Mouse (Mus musculus): ENCODE results near the gene Myh14. TPM values are rescaled to one million over a fixed set of nuclear protein-coding genes. Genes with fewer than 3 reads are reported as not detected.

Gene Myh14
- polyA plus RNA-seq, 1 experiment = 0.01 TPM

DNA sequence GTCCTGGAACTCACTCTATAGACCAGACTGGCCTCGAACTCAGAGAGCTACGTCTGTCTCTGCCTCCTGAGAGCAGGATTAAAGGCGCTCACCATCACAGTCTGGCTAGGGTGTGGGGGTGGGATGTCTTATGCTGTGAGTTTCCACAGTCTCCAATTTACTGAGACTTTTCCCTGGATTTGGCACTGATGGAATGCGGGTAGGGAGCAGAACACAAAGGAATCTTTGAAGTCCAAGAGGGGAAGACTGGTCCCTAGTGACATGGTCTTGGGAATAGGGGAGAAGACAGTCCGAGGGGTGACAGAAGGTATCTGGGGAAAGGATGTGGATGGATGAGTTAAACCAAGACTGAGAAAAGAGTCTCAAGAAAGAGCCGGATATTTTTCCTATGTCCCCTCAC, 83.0 kb downstream of the Myh14 start:
- Histone ChIP-seq H3K4me3 (ENCODE audit: insufficient read depth, poor library complexity, severe bottlenecking) (no peak overlapping the region), H3K79me3 (ENCODE audit: low read depth) (no peaks in the 10 kb centered on the region), H3ac (ENCODE audit: control insufficient read depth, insufficient read length, low read depth) (no peak overlapping the region), H3K36me3 (ENCODE audit: control insufficient read depth, insufficient read depth) (no peaks in the 10 kb centered on the region), H3K79me2 (ENCODE audit: control insufficient read depth, insufficient read depth) (no peaks in the 10 kb centered on the region), H3K27me3 (ENCODE audit: control insufficient read depth, insufficient read depth, insufficient read length) (peaks cover 50% of the 10 kb centered on the region)
- TF ChIP-seq USF1 (IDR thresholded peaks at IDR 0.05; ENCODE audit: low read depth) (no peak), CEBPB (IDR thresholded peaks at IDR 0.05; ENCODE audit: low read depth) (no peak), MYOD1 (IDR thresholded peaks at IDR 0.05; ENCODE audit: control insufficient read depth, insufficient read length, low read depth) (no peak), MYOG (IDR thresholded peaks at IDR 0.05; ENCODE audit: control insufficient read depth, extremely low read depth, insufficient read length) (no peak), MAX (IDR thresholded peaks at IDR 0.05) (no peak), CTCF (IDR thresholded peaks at IDR 0.05; ENCODE audit: control insufficient read depth, insufficient read depth, insufficient read length) (no peak), FOSL1 (IDR thresholded peaks at IDR 0.05; ENCODE audit: insufficient read depth, low read length, poor library complexity, severe bottlenecking) (no peak)

DNA sequence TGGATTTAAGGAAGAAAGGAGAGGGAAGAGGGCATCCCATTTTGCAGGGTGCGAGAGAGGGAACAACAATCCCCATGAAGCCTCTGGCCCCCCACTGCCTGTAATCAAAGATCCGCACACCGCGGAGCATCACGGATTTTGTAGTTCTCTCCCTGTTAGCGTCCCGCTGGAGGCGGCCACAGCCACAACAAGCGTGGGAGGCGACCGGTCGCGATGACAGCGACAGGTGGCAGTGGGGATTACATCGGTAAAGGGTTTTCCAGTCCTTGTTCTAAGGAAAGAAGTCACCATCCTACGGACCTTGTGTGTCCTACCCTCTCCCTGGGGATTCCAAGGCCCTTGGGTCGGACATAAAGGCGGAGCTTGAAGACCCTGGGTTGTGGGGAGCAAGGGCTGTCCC, 83.7 kb downstream of the Myh14 start:
- H3K36me3 ChIP-seq (ENCODE audit: control insufficient read depth, insufficient read depth) = no peaks in the 10 kb centered on the region
- H3K79me3 ChIP-seq (ENCODE audit: low read depth) = no peaks in the 10 kb centered on the region
- TF ChIP-seq CEBPB (IDR thresholded peaks at IDR 0.05; ENCODE audit: low read depth) = no peak
- no peak for TF ChIP-seq FOSL1 (IDR thresholded peaks at IDR 0.05; ENCODE audit: insufficient read depth, low read length, poor library complexity, severe bottlenecking)
- TF ChIP-seq MYOG (IDR thresholded peaks at IDR 0.05; ENCODE audit: control insufficient read depth, extremely low read depth, insufficient read length) = no peak
- no peak for TF ChIP-seq MAX (IDR thresholded peaks at IDR 0.05)
- no peak for TF ChIP-seq CTCF (IDR thresholded peaks at IDR 0.05; ENCODE audit: control insufficient read depth, insufficient read depth, insufficient read length)
- H3ac ChIP-seq (ENCODE audit: control insufficient read depth, insufficient read length, low read depth) = no peak overlapping the region
- H3K79me2 ChIP-seq (ENCODE audit: control insufficient read depth, insufficient read depth) = no peaks in the 10 kb centered on the region
- H3K4me3 ChIP-seq (ENCODE audit: insufficient read depth, poor library complexity, severe bottlenecking) = no peak overlapping the region
- peaks cover 54% of the 10 kb centered on the region for H3K27me3 ChIP-seq (ENCODE audit: control insufficient read depth, insufficient read depth, insufficient read length)

DNA sequence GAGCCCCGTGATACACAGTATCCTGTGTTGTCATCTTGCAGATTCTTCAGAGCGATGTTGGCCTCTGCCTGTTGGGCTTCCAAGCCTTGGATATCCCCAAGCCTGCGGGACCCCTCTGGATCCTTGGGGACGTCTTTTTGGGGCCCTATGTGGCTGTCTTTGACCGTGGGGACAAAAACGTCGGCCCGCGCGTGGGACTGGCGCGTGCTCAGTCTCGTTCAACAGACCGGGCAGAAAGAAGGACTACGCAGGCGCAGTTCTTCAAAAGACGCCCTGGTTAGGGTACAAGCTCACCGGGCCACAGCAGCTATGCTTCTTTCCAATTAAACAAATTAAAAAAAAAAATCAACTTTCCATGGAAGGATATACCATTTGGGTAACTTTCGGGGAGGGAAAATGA, 84.1 kb downstream of the Myh14 start:
- Histone ChIP-seq H3K79me3 (ENCODE audit: low read depth) (no peaks in the 10 kb centered on the region), H3K4me3 (ENCODE audit: insufficient read depth, poor library complexity, severe bottlenecking) (no peak overlapping the region), H3ac (ENCODE audit: control insufficient read depth, insufficient read length, low read depth) (no peak overlapping the region), H3K27me3 (ENCODE audit: control insufficient read depth, insufficient read depth, insufficient read length) (peaks cover 55% of the 10 kb centered on the region), H3K36me3 (ENCODE audit: control insufficient read depth, insufficient read depth) (no peaks in the 10 kb centered on the region), H3K79me2 (ENCODE audit: control insufficient read depth, insufficient read depth) (no peaks in the 10 kb centered on the region)
- TF ChIP-seq FOSL1 (IDR thresholded peaks at IDR 0.05; ENCODE audit: insufficient read depth, low read length, poor library complexity, severe bottlenecking) (no peak), USF1 (IDR thresholded peaks at IDR 0.05; ENCODE audit: low read depth) (no peak), MAX (IDR thresholded peaks at IDR 0.05) (no peak), CTCF (IDR thresholded peaks at IDR 0.05; ENCODE audit: control insufficient read depth, insufficient read depth, insufficient read length) (no peak), CEBPB (IDR thresholded peaks at IDR 0.05; ENCODE audit: low read depth) (no peak), MYOG (IDR thresholded peaks at IDR 0.05; ENCODE audit: control insufficient read depth, extremely low read depth, insufficient read length) (no peak), MYOD1 (IDR thresholded peaks at IDR 0.05; ENCODE audit: control insufficient read depth, insufficient read length, low read depth) (no peak)

DNA sequence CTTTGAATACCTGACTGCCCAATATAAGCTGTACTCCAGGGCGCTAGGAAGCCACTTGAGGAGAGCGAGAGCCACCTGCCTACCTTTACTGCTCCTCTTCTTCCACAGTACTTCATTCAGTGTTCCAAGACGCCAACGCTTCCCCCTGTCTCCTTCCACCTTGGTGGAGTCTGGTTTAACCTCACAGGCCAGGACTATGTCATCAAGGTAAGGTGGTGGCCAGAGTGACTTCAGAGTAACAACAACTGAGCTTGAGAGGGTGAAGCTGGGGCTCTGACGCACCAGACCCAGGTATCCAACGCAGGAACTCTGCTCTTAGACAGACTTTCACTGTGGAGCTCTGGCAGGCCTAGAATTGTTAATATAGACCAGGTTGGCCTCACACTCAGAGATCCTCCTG, 85.0 kb downstream of the Myh14 start:
- H3K27me3 ChIP-seq (ENCODE audit: control insufficient read depth, insufficient read depth, insufficient read length) = peaks cover 56% of the 10 kb centered on the region
- no peaks in the 10 kb centered on the region for H3K79me2 ChIP-seq (ENCODE audit: control insufficient read depth, insufficient read depth)
- TF ChIP-seq MAX (IDR thresholded peaks at IDR 0.05) (no peak), MYOD1 (IDR thresholded peaks at IDR 0.05; ENCODE audit: control insufficient read depth, insufficient read length, low read depth) (no peak), USF1 (IDR thresholded peaks at IDR 0.05; ENCODE audit: low read depth) (no peak), CTCF (IDR thresholded peaks at IDR 0.05; ENCODE audit: control insufficient read depth, insufficient read depth, insufficient read length) (no peak), FOSL1 (IDR thresholded peaks at IDR 0.05; ENCODE audit: insufficient read depth, low read length, poor library complexity, severe bottlenecking) (no peak), MYOG (IDR thresholded peaks at IDR 0.05; ENCODE audit: control insufficient read depth, extremely low read depth, insufficient read length) (no peak), CEBPB (IDR thresholded peaks at IDR 0.05; ENCODE audit: low read depth) (no peak)
- H3K79me3 ChIP-seq (ENCODE audit: low read depth) = no peaks in the 10 kb centered on the region
- H3K36me3 ChIP-seq (ENCODE audit: control insufficient read depth, insufficient read depth) = no peaks in the 10 kb centered on the region
- no peak overlapping the region for H3K4me3 ChIP-seq (ENCODE audit: insufficient read depth, poor library complexity, severe bottlenecking)
- no peak overlapping the region for H3ac ChIP-seq (ENCODE audit: control insufficient read depth, insufficient read length, low read depth)

DNA sequence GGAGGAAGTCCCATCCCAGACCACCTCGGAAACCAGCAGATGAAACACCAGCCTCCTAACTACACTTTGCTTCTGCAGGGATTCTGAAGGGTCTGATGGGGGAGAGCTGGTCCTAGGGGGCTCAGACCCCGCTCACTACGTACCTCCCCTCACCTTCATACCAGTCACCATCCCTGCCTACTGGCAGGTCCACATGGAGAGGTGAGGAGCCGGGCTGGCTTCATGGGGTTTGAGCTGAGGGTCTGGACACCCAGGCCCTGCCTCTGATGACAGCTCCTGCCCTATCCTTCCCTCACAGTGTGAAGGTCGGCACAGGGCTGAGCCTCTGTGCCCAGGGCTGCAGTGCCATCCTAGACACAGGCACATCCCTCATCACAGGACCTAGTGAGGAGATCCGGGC, 85.7 kb downstream of the Myh14 start:
- no peaks in the 10 kb centered on the region for H3K79me2 ChIP-seq (ENCODE audit: control insufficient read depth, insufficient read depth)
- H3K4me3 ChIP-seq (ENCODE audit: insufficient read depth, poor library complexity, severe bottlenecking) = no peak overlapping the region
- peaks cover 56% of the 10 kb centered on the region for H3K27me3 ChIP-seq (ENCODE audit: control insufficient read depth, insufficient read depth, insufficient read length)
- H3K79me3 ChIP-seq (ENCODE audit: low read depth) = no peaks in the 10 kb centered on the region
- no peaks in the 10 kb centered on the region for H3K36me3 ChIP-seq (ENCODE audit: control insufficient read depth, insufficient read depth)
- no peak for TF ChIP-seq CTCF (IDR thresholded peaks at IDR 0.05; ENCODE audit: control insufficient read depth, insufficient read depth, insufficient read length)
- no peak for TF ChIP-seq MAX (IDR thresholded peaks at IDR 0.05)
- TF ChIP-seq MYOG (IDR thresholded peaks at IDR 0.05; ENCODE audit: control insufficient read depth, extremely low read depth, insufficient read length) = no peak
- TF ChIP-seq USF1 (IDR thresholded peaks at IDR 0.05; ENCODE audit: low read depth) = no peak
- no peak for TF ChIP-seq CEBPB (IDR thresholded peaks at IDR 0.05; ENCODE audit: low read depth)
- no peak for TF ChIP-seq FOSL1 (IDR thresholded peaks at IDR 0.05; ENCODE audit: insufficient read depth, low read length, poor library complexity, severe bottlenecking)
- no peak for TF ChIP-seq MYOD1 (IDR thresholded peaks at IDR 0.05; ENCODE audit: control insufficient read depth, insufficient read length, low read depth)
- H3ac ChIP-seq (ENCODE audit: control insufficient read depth, insufficient read length, low read depth) = no peak overlapping the region

DNA sequence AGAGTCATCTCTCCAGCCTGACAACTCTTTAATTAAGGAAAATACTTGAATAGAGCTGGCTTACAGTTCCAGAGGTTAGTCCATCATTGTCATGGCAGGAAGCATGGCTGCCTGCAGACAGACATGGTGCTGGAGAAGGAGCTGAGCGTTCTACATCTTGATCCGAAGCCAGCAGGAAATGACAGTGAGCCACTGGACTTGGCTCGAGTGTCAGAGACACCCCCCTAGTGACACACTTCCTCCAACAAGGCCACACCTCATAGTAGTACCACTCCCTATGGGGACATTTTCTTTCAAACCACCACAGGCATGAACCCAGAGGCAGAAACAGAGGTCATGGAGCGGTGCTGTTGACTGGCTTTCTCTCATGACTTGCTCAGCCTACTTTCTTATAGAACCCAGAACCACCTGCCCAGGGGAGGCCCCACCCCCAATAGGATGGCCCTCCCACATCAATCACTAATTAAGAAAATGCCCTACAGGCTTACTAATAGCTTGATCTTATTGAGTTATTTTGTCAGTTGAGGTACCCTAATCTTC, 86.3 kb downstream of the Myh14 start:
- peaks cover 56% of the 10 kb centered on the region for H3K27me3 ChIP-seq (ENCODE audit: control insufficient read depth, insufficient read depth, insufficient read length)
- TF ChIP-seq MAX (IDR thresholded peaks at IDR 0.05) (no peak), CTCF (IDR thresholded peaks at IDR 0.05; ENCODE audit: control insufficient read depth, insufficient read depth, insufficient read length) (no peak), FOSL1 (IDR thresholded peaks at IDR 0.05; ENCODE audit: insufficient read depth, low read length, poor library complexity, severe bottlenecking) (no peak), MYOD1 (IDR thresholded peaks at IDR 0.05; ENCODE audit: control insufficient read depth, insufficient read length, low read depth) (no peak), CEBPB (IDR thresholded peaks at IDR 0.05; ENCODE audit: low read depth) (no peak), MYOG (IDR thresholded peaks at IDR 0.05; ENCODE audit: control insufficient read depth, extremely low read depth, insufficient read length) (no peak), USF1 (IDR thresholded peaks at IDR 0.05; ENCODE audit: low read depth) (no peak)
- no peaks in the 10 kb centered on the region for H3K79me3 ChIP-seq (ENCODE audit: low read depth)
- H3K4me3 ChIP-seq (ENCODE audit: insufficient read depth, poor library complexity, severe bottlenecking) = no peak overlapping the region
- H3ac ChIP-seq (ENCODE audit: control insufficient read depth, insufficient read length, low read depth) = no peak overlapping the region
- H3K79me2 ChIP-seq (ENCODE audit: control insufficient read depth, insufficient read depth) = no peaks in the 10 kb centered on the region
- H3K36me3 ChIP-seq (ENCODE audit: control insufficient read depth, insufficient read depth) = no peaks in the 10 kb centered on the region

All from C2C12 (cell line).